Mouse (Mus musculus) bone marrow, adult 2 months (tissue): Measurements from ENCODE around the gene Ttll5.

ENCODE experiments used
- CTCF ChIP-seq: fragments of 200-500 bp; IDR thresholded peaks from 2 replicates; pipeline ENCODE4 v1.5.1; 2011; ENCODE audit warnings: low read length, control low read depth; ENCODE audit not compliant: control insufficient read depth, insufficient read depth
- POLR2A ChIP-seq: fragments of 200-500 bp; IDR thresholded peaks from 2 replicates; pipeline ENCODE4 v1.6.1; 2011; ENCODE audit warnings: low read depth, mild to moderate bottlenecking, control low read depth, low read length, borderline replicate concordance; ENCODE audit not compliant: control insufficient read depth

GRCm38 (mm10) chr12:85970191-85970590, 145.7 kb downstream of the Ttll5 start:
- no peak for TF ChIP-seq CTCF
- TF ChIP-seq POLR2A, result no peak
